8 mouse cellular contexts compared by ENCODE assay signal in genomic region chr12:89813294-89813693, GRCm38 (mm10).
DNase-seq lines count a peak whose midpoint lies in the region; ATAC-seq and TF ChIP-seq lines count a peak whose summit lies in the region.

No protein-coding gene starts in this region.

- peak overlapping the region; percentile 32 for H3K4me2 ChIP-seq in embryonic facial prominence, embryonic 11.5 days (ENCODE audit: low read depth, low read length)
- H3K4me2 ChIP-seq in intestine, embryonic 15.5 days (replicated peaks), result peak overlapping the region; percentile 92; the same call in 1 of the 2 replicates
- H3K4me2 ChIP-seq in neural tube, embryonic 15.5 days, result peak overlapping the region; percentile 92

- no peak for TF ChIP-seq POLR2A in lung, adult 2 months (IDR thresholded peaks at IDR 0.05; ENCODE audit: borderline replicate concordance, extremely low read depth, low read depth, low read length)

- no peak for TF ChIP-seq CTCF in lung, adult 2 months (IDR thresholded peaks at IDR 0.05; ENCODE audit: insufficient read depth, low read length)

- H3K9ac ChIP-seq in embryonic facial prominence, embryonic 11.5 days (replicated peaks; ENCODE audit: low read length), result no peak overlapping the region
- no peak overlapping the region for H3K9ac ChIP-seq in intestine, embryonic 15.5 days
- H3K9ac ChIP-seq in neural tube, embryonic 15.5 days (replicated peaks), result peak overlapping the region; percentile 62

- no peak overlapping the region for H3K27ac ChIP-seq in embryonic facial prominence, embryonic 11.5 days (replicated peaks; ENCODE audit: low read depth, low read length)
- H3K27ac ChIP-seq in intestine, embryonic 15.5 days, result no peak overlapping the region
- peak overlapping the region; percentile 48 for H3K27ac ChIP-seq in neural tube, embryonic 15.5 days (replicated peaks)

- no peaks in the 10 kb centered on the region for H3K4me1 ChIP-seq in embryonic facial prominence, embryonic 11.5 days (ENCODE audit: control insufficient read depth, insufficient read depth, low read length)
- H3K4me1 ChIP-seq in intestine, embryonic 15.5 days (replicated peaks), result peaks cover 14% of the 10 kb centered on the region; the same call in 1 of the 2 replicates
- peaks cover 44% of the 10 kb centered on the region for H3K4me1 ChIP-seq in neural tube, embryonic 15.5 days
- no peaks in the 10 kb centered on the region for H3K4me1 ChIP-seq in lung, adult 2 months (ENCODE audit: control insufficient read depth, insufficient read depth, low read length)

- no peaks in the 10 kb centered on the region for H3K36me3 ChIP-seq in embryonic facial prominence, embryonic 11.5 days (replicated peaks; ENCODE audit: control insufficient read depth, insufficient read depth, low read depth, low read length)
- no peaks in the 10 kb centered on the region for H3K36me3 ChIP-seq in intestine, embryonic 15.5 days
- H3K36me3 ChIP-seq in neural tube, embryonic 15.5 days, result no peaks in the 10 kb centered on the region

- intact Hi-C loops in gastrocnemius, postnatal 36 days (cut with DNase I), result no loop called here

- no peak for ATAC-seq in embryonic facial prominence, embryonic 11.5 days (replicated peaks; ENCODE audit: insufficient number of reproducible peaks, low FRiP score, low TSS enrichment, low read depth)
- ATAC-seq in intestine, embryonic 15.5 days, result no peak
- ATAC-seq in neural tube, embryonic 15.5 days (ENCODE audit: low FRiP score), result no peak

- no peaks in the 10 kb centered on the region for H3K9me3 ChIP-seq in embryonic facial prominence, embryonic 11.5 days (replicated peaks; ENCODE audit: control insufficient read depth, low read length)
- H3K9me3 ChIP-seq in intestine, embryonic 15.5 days, result no peaks in the 10 kb centered on the region
- H3K9me3 ChIP-seq in neural tube, embryonic 15.5 days (replicated peaks), result no peaks in the 10 kb centered on the region

- H3K27me3 ChIP-seq in embryonic facial prominence, embryonic 11.5 days (ENCODE audit: control insufficient read depth, insufficient read depth, low read length), result peaks cover 3% of the 10 kb centered on the region; the same call in 1 of the 2 replicates
- peaks cover 6% of the 10 kb centered on the region; the same call in 1 of the 2 replicates for H3K27me3 ChIP-seq in intestine, embryonic 15.5 days (replicated peaks)
- no peaks in the 10 kb centered on the region for H3K27me3 ChIP-seq in neural tube, embryonic 15.5 days (replicated peaks)

- WGBS in embryonic facial prominence, embryonic 11.5 days, result 7% methylated on average over 13 of the region's 13 CpGs
- WGBS in intestine, embryonic 15.5 days, result 11% methylated on average over 13 of the region's 13 CpGs
- WGBS in neural tube, embryonic 15.5 days, result 8% methylated on average over 13 of the region's 13 CpGs
- WGBS in lung, adult 2 months, result 14% methylated on average over 13 of the region's 13 CpGs

- peak overlapping the region; percentile 17; the same call in 1 of the 2 replicates for H3K4me3 ChIP-seq in embryonic facial prominence, embryonic 11.5 days (ENCODE audit: low read depth, low read length)
- H3K4me3 ChIP-seq in intestine, embryonic 15.5 days (replicated peaks), result peak overlapping the region; percentile 46; the same call in 1 of the 2 replicates
- peak overlapping the region; percentile 55 for H3K4me3 ChIP-seq in neural tube, embryonic 15.5 days (replicated peaks)
- no peak overlapping the region for H3K4me3 ChIP-seq in lung, adult 2 months (replicated peaks; ENCODE audit: extremely low read depth, low read depth, low read length)

- DNase-seq in kidney, postnatal 4 days, result peak; percentile 3 to 6
- no peak for DNase-seq in kidney, adult 9 months
- no peak for DNase-seq in embryonic facial prominence, embryonic 11.5 days (ENCODE audit: low spot score)
- DNase-seq in gastrocnemius, postnatal 36 days, result no peak
- no peak for DNase-seq in embryo, embryonic 10.5 days (ENCODE audit: low spot score)
- DNase-seq in lung, adult 2 months, result no peak

Comparison
In these comparisons a context has a peak if more than half of its experiments do, and no peak if none do; other contexts are left out.
1. DNase-seq: peak in kidney, postnatal 4 days (2 of 2); none in kidney, adult 9 months (single experiment), embryonic facial prominence, embryonic 11.5 days (single experiment), gastrocnemius, postnatal 36 days (0 of 2), embryo, embryonic 10.5 days (single experiment) and lung, adult 2 months (single experiment).
2. H3K4me2 ChIP-seq: peak in every context shown above with its lines; median percentile 92 in intestine, embryonic 15.5 days; 92 in neural tube, embryonic 15.5 days; 32 in embryonic facial prominence, embryonic 11.5 days.